Mouse (Mus musculus) limb, embryonic 14.5 days (tissue): ENCODE data around the gene Tmem132c. TPM values are rescaled to one million over a fixed set of nuclear protein-coding genes. Genes with fewer than 3 reads are reported as not detected.

ENCODE experiments used
- ATAC-seq: fragments of 200-750 bp; cut with Nextera tagmentation; 2 replicates; pipeline ENCODE4 v1.8.0; 2017; ENCODE audit warnings: low read depth, moderate number of reproducible peaks, moderate TSS enrichment; ENCODE audit not compliant: low FRiP score
- DNase-seq: peaks from one replicate; pipeline ENCODE4 v3.0.0-alpha.2; 2015; ENCODE audit warnings: low spot score
- H3K27ac ChIP-seq: fragments of 300-500 bp; sonication (generic); replicated peaks from 2 replicates; pipeline ENCODE4 v1.5.1; 2014; ENCODE audit warnings: low read depth, mild to moderate bottlenecking, low read length, moderate library complexity, mixed read lengths
- H3K27me3 ChIP-seq: fragments of 300-500 bp; sonication (generic); 2 replicates; pipeline ENCODE4 v1.6.1; 2014; ENCODE audit warnings: low read length, mixed read lengths; ENCODE audit not compliant: control insufficient read depth, insufficient read depth
- H3K36me3 ChIP-seq: fragments of 300-500 bp; sonication (generic); 2 replicates; pipeline ENCODE4 v1.6.1; 2014; ENCODE audit warnings: mild to moderate bottlenecking, low read length, moderate library complexity, mixed read lengths; ENCODE audit not compliant: control insufficient read depth, insufficient read depth
- H3K4me1 ChIP-seq: fragments of 300-500 bp; sonication (generic); 2 replicates; pipeline ENCODE4 v1.6.1; 2014; ENCODE audit warnings: antibody characterized with exemption, low read length, mixed read lengths; ENCODE audit not compliant: control insufficient read depth, insufficient read depth
- H3K4me2 ChIP-seq: fragments of 300-500 bp; sonication (generic); replicated peaks from 2 replicates; pipeline ENCODE4 v1.6.1; 2014; ENCODE audit warnings: low read depth, mild to moderate bottlenecking, low read length, moderate library complexity; ENCODE audit not compliant: severe bottlenecking
- H3K4me3 ChIP-seq: fragments of 300-500 bp; sonication (generic); replicated peaks from 2 replicates; pipeline ENCODE4 v1.5.1; 2014; ENCODE audit warnings: low read length
- H3K9ac ChIP-seq: fragments of 300-500 bp; sonication (generic); 2 replicates; pipeline ENCODE4 v1.6.1; 2014; ENCODE audit warnings: mild to moderate bottlenecking, low read depth, low read length, moderate library complexity; ENCODE audit not compliant: severe bottlenecking
- H3K9me3 ChIP-seq: fragments of 300-500 bp; sonication (generic); 2 replicates; pipeline ENCODE4 v1.6.1; 2016; ENCODE audit warnings: low read length; ENCODE audit not compliant: control insufficient read depth
- POLR2A ChIP-seq: fragments of 200-500 bp; IDR thresholded peaks from 2 replicates; pipeline ENCODE4 v1.8.0; 2012; ENCODE audit warnings: inconsistent platforms, mild to moderate bottlenecking, moderate library complexity, borderline replicate concordance; ENCODE audit not compliant: insufficient read depth, insufficient read length; ENCODE audit errors: extremely low read depth
- WGBS: fragments of 180-500 bp; shearing (Covaris S2); extraction: QIAGEN DNeasy Blood & Tissue Kit; methylation state at CpG from one replicate; pipeline ENCODE4 v1.1.7; 2014; 5-methylcytosine and 5-hydroxymethylcytosine counted together
- polyA plus RNA-seq, 2 experiments: library from polyadenylated mRNA; depleted of rRNA in 1 of 2; stranded (reverse) in 1 of 2; unstranded in 1 of 2; fragments of >200 nt; fragmentation: Nextera tagmentation in 1 of 2; extraction: Ambion mirVana in 1 of 2; gene quantifications; 2 replicates each; pipeline versions ENCODE4 v1.2.1 to v1.2.3; 2012 to 2014

The Tmem132c gene
- polyA plus RNA-seq, 2 experiments = 27.2 to 33.2 TPM

DNA sequence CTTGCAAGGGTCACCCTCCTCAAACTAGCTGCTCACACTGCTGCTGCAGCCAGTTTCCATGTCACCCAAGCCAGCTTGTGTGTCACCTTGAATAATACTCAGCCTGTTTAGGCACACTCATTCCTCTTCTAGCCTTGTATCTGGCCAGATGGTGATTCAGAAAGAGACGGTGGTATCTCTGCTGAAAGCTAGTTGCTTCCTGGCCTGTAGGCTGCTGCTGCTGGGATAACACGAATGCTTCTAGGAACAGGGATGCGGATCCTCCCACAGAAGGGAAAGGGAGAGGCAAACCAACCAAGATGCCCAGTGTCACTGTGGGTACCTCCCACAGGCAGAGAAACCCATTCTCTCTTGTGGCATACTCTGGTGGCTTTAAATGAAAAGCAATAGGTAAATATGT, 134.0 kb downstream of the Tmem132c start:
- Histone ChIP-seq H3K4me3 (no peak overlapping the region), H3K4me2 (no peak overlapping the region), H3K9me3 (no peaks in the 10 kb centered on the region), H3K27ac (no peak overlapping the region), H3K4me1 (peaks cover 30% of the 10 kb centered on the region), H3K36me3 (no peaks in the 10 kb centered on the region), H3K27me3 (no peaks in the 10 kb centered on the region), H3K9ac (no peak overlapping the region)
- DNase-seq (no peak), ATAC-seq (no peak)
- WGBS = 85% methylated on average over 3 of the region's 3 CpGs
- no peak for TF ChIP-seq POLR2A

DNA sequence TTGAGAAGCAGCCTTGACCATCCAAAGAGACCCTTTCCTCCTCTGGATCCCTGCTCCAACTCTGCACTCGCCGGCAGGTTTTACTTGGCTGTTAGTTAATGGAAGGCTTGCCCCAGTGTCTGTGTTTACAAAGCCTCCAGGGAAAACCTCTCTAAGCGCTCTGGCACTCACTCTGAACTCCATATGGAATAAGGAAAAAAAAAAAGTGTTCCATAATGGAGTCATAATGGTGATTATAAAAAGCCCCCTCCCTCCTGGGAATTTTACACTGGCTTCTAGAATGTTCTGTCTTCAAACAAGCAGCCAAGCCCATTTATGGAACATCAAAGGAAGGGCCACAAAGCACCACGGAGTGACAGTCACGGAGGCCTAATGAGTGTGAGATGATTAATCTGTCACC, 136.9 kb downstream of the Tmem132c start:
- H3K4me2 ChIP-seq = no peak overlapping the region
- H3K4me1 ChIP-seq = peaks cover 15% of the 10 kb centered on the region
- H3K4me3 ChIP-seq = no peak overlapping the region
- no peaks in the 10 kb centered on the region for H3K9me3 ChIP-seq
- no peak overlapping the region for H3K9ac ChIP-seq
- no peaks in the 10 kb centered on the region for H3K27me3 ChIP-seq
- DNase-seq = no peak
- TF ChIP-seq POLR2A = no peak
- no peak for ATAC-seq
- H3K27ac ChIP-seq = no peak overlapping the region
- no peaks in the 10 kb centered on the region for H3K36me3 ChIP-seq
- WGBS = 12% methylated on average over 5 of the region's 5 CpGs

DNA sequence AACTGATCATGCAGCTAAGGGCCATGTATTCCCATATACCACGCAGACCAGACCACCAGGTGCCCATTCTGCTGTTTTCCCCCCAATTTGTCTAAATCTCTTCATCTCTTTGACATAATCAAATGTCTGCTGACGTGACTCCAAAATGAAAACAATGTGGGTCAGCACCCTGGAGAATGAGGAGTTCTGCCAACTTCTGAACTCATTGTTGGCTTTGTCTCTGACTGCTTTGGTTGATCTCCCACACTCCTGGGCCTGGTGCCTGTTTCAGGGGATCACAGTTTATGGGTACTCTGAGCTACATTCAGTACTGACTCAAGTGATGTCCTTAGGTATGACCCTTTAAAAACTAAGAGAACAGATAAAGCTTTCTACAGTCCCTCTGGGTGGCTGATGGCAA, 137.7 kb downstream of the Tmem132c start:
- no peak overlapping the region for H3K4me3 ChIP-seq
- no peak overlapping the region for H3K27ac ChIP-seq
- no peaks in the 10 kb centered on the region for H3K9me3 ChIP-seq
- DNase-seq (no peak), ATAC-seq (no peak)
- H3K9ac ChIP-seq = no peak overlapping the region
- H3K27me3 ChIP-seq = no peaks in the 10 kb centered on the region
- no peak for TF ChIP-seq POLR2A
- peaks cover 15% of the 10 kb centered on the region for H3K4me1 ChIP-seq
- no peaks in the 10 kb centered on the region for H3K36me3 ChIP-seq
- 68% methylated on average over 2 of the region's 2 CpGs for WGBS
- no peak overlapping the region for H3K4me2 ChIP-seq

DNA sequence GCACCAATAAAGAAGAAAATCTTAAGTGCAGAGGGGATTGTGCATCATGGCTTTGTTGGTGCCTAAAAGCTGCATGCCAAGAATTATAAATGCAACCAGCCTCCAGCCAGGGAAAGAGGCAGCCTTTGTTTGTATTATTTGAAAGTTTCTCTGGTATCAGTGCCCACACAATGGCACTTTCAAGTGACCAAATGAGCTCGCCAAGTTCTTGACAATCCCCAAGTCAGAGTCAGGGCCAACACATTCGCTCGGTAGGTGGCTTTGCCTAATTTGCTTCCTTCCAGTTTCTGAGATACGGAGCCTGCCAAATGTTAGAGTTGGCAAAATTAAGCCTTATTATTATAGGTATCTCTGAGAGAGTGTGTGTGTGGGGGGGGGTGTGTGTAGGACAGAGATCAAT, 139.6 kb downstream of the Tmem132c start:
- no peak for DNase-seq
- no peaks in the 10 kb centered on the region for H3K9me3 ChIP-seq
- TF ChIP-seq POLR2A = no peak
- H3K4me1 ChIP-seq = peaks cover 15% of the 10 kb centered on the region
- no peak overlapping the region for H3K9ac ChIP-seq
- H3K4me2 ChIP-seq = no peak overlapping the region
- H3K4me3 ChIP-seq = no peak overlapping the region
- H3K27ac ChIP-seq = no peak overlapping the region
- H3K36me3 ChIP-seq = no peaks in the 10 kb centered on the region
- no peak for ATAC-seq
- no peaks in the 10 kb centered on the region for H3K27me3 ChIP-seq
- 85% methylated on average over 4 of the region's 4 CpGs for WGBS

DNA sequence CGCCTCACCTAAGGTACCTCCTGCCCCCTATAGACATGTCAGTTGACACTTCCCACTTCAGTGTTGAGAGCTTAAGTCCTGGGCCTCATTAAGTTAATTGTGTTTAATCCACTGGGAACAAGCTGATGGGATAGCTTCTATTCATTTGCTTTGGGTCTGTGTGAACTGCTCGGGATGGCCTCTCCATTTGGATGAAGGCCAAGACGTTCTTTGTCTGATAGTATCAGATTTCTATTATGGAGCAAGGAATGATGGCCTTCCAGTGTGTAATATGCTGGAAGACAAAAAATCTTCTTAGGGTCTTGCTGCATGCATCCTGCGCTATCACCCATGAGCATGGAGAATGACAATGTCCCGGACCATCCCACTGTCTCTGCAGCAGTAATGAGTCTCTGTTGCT, 141.0 kb downstream of the Tmem132c start:
- no peaks in the 10 kb centered on the region for H3K9me3 ChIP-seq
- H3K4me1 ChIP-seq = peaks cover 15% of the 10 kb centered on the region
- H3K36me3 ChIP-seq = no peaks in the 10 kb centered on the region
- H3K27me3 ChIP-seq = no peaks in the 10 kb centered on the region
- 70% methylated on average over 5 of the region's 5 CpGs for WGBS
- no peak for ATAC-seq
- DNase-seq = no peak
- H3K9ac ChIP-seq = no peak overlapping the region
- no peak for TF ChIP-seq POLR2A
- H3K27ac ChIP-seq = no peak overlapping the region
- no peak overlapping the region for H3K4me3 ChIP-seq
- no peak overlapping the region for H3K4me2 ChIP-seq

DNA sequence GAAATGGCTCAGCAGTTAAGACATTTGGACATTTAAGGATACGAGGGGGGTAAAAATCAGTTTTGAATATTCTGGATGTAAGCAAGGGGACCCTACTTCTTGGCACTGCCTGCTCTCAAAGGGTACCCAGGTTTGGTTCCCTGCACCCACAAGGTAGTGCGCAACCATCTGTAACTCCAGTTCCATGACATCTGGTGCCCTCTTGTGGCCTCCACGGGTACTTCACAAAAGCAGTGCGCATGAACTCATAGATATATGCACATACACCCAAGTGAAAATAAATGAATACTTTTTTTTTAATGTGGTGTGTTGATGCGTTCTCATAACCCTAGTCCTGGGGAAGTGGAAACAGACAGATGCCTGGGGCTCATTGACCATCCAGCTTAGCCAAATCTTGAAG, 149.6 kb downstream of the Tmem132c start:
- ATAC-seq (no peak), DNase-seq (no peak)
- H3K27me3 ChIP-seq = no peaks in the 10 kb centered on the region
- no peak overlapping the region for H3K4me3 ChIP-seq
- H3K9me3 ChIP-seq = peaks cover 10% of the 10 kb centered on the region
- no peak for TF ChIP-seq POLR2A
- H3K4me2 ChIP-seq = no peak overlapping the region
- 94% methylated on average over 5 of the region's 5 CpGs for WGBS
- no peak overlapping the region for H3K9ac ChIP-seq
- H3K27ac ChIP-seq = no peak overlapping the region
- H3K4me1 ChIP-seq = no peaks in the 10 kb centered on the region
- H3K36me3 ChIP-seq = no peaks in the 10 kb centered on the region
